Mouse (Mus musculus): ENCODE measurements around the gene Fxyd4. TPM values are rescaled to one million over a fixed set of nuclear protein-coding genes. Genes with fewer than 3 reads are reported as not detected.

Fxyd4 gene
- total RNA-seq, 2 experiments from 2014 or later = not detected

DNA sequence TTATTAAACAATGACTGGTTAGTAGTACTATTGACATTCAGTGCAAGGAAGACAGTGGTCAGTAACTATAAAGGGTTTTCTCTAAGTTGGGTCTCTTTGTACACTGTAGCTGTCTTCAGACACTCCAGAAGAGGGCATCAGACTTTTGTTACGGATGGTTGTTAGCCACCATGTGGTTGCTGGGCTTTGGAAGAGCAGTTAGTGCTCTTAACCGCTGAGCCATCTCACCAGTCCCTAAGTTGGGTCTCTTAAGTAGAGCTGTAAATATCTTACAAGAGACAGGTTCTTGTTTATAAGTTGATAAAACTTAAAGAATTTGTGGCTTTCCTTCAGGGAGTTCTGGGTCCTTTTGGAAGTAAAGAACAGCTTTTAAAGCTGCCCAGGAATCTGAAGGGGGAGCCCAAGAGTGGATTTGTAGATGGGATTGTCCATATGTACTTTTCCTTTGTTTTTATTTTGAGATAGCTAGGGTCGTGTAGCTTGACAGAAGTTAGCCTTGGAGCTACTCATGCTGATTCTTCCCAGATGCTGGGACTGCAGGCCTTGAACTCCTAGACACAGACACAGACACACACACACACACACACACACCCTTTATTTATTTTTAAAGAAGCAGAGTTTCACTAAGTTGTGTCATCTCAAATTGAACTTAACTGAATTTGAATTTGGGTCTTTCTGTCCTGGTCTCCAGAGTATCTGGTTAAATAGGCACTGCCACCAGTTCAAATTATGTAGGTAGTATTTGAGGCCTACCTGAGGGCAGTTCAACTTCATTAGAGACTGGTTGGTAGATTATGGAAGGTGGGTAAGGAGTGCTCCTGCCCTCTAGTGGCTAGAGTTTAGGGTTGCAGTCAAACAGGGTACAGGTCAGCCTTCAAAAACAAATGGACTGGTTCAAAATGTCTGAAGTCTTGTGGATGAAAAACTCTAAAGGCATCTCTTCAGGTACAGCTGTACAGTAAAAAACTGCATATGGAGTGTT lies 16.5 kb downstream of the Fxyd4 start:
- no peak for DNase-seq (ENCODE audit: low spot score)
- intact Hi-C loops (cut with DNase I) = loop anchor here (1.0 to 5.0 kb wide), 3 partner anchors 16 to 79 kb away; partner anchors contain the start of gene Zfp637

DNA sequence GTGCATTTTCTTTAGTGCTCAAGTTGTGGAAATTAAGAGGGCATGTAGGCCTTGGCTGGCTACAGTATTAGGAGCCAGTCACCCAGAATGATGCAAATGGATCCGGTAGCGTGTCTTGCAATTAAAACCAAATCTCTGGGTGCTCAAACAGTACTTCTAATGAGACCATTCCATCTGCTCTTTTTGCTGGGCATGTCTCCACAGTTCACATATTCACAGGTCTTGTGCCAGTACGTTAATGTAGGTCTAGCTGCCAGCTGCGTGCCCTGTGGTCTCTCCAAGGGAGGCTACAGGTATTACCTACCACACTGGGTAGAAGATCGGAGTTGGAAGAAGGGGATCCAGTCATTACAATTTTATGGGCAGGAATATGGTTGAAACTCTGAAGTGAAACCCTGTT lies 19.4 kb downstream of the Fxyd4 start:
- intact Hi-C loops (cut with DNase I) = no loop called here
- no peak for DNase-seq (ENCODE audit: low spot score)

DNA sequence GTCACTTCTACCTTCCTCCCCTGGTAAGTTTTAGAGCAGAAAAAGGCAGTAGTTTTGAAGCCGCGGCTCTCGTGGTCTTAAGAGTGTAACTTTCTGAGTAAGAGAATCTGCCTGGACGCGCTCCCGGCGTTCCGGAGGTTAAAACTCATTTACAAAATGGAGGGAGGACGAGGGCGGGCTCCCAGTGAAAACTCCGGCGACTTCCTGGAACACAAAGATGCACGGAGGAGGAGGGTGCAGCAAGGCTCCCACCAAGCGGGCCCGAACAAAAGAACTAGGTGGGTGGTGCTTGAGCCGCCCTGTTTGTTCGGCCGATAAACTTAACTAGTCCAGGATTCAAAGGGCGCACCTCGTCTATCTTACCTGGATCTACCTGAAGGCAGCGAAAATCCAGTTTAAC lies 19.9 kb downstream of the Fxyd4 start:
- peak; percentile 54 for DNase-seq (ENCODE audit: low spot score)
- intact Hi-C loops (cut with DNase I) = loop anchor here (2.0 kb wide), 1 partner anchor 37 kb away; no protein-coding TSS in a partner anchor

DNA sequence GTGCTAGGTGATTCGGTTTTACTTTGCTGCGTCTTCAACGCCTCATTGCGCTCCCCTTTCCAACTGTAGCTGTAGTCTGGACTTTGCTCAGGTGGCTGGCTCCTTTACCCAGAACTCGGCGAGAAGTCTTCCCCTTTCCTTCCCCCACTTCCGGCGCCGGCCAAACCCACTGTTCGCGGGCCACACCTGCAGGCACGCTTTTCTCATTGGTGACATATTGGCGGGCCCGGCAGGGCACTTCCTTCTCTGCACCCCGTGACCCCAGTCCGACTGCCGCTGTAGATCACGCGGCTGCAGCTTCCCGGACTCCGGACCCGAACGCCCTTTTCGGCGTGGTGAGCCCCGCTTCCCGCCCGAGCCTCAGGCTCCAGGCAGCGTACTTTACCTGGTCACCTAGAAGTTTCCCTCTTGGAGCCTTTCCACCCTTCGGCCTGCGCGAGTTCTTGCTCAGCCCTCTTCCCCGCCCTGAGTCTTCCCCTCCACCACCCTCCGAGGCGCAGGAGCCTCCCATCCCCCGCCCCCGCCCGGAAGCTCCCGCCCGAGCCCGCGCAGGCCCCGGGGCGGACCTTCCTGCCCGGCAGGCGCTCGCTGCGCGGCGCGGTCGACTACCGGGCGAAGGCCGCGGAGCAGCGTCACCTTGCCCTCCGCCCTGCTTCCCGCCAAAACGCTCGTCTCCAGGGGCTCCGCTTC lies 20.6 kb downstream of the Fxyd4 start:
- intact Hi-C loops (cut with DNase I) = loop anchor here (1.0 to 2.0 kb wide), 2 partner anchors 9 to 36 kb away; no protein-coding TSS in a partner anchor
- peak; percentile 77 for DNase-seq (ENCODE audit: low spot score)

DNA sequence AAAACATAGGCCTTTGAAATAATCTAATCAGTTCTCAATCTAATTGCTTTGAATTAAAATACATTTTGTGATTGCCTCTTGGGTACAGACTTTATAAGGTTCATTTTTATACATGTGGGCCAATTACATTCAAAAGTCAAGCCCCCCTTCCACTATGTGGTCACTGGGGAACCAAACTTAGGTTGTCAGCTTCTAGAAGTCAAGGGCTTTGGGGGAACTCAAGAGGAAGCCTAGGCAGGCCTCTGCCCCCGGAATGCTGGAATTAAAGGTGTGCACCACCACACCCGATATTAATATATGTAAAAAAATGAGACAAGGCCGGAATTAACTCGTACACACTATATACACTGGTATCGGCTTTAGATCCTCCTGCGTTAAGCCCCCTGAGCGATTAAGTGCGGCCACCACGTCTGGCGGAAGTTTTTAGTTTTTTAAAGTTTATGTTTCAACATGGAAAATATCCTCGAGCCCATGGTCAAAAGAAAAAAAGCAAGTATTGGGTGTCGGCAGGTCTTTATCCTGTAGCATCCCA lies 21.2 kb downstream of the Fxyd4 start:
- intact Hi-C loops (cut with DNase I) = loop anchor here (1.0 to 2.0 kb wide), 2 partner anchors 8 to 35 kb away; no protein-coding TSS in a partner anchor
- no peak for DNase-seq (ENCODE audit: low spot score)

DNA sequence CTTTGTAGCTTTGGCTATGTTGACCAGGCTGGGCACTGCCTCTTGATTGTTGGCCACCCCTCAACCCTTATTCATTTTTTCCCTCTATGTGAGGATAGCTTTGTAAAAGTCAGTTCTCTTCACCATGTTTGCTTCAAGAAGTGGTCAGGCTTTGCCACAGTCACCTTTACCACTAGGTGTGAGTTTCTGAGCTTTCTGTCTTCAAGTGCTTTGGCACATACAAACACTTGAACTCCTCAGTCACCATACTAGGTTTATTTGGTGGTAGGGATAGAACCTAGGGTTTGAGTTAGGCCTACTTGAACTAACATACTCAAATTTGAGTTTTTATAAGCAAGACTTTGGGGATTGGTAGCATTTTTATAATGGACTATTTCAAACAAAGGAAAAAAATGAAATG lies 23.0 kb downstream of the Fxyd4 start:
- intact Hi-C loops (cut with DNase I) = no loop called here
- DNase-seq (ENCODE audit: low spot score) = no peak

DNA sequence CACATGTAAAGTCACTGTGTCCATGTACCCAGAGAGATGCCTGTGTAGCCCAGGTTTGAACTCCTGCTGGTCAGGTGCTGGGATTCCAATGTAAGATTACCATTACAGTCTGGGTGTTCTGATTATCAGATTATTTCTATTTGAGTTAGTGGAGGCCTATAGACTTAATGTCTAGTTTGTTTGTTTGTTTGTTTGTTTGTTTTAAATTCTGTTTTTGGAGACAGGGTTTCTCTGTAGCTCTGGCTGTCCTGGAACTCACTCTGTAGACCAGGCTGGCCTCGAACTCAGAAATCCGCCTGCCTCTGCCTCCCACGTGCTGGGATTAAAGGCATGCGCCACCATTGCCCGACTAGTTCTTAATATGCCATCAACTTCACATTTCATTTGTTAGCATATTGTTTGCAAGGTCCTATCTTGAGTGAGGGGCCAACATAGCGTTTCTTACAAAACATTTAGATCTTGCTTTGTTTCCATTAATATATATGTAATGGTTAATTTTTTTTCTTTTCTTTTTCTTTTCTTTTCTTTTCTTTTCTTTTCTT lies 27.3 kb downstream of the Fxyd4 start:
- intact Hi-C loops (cut with DNase I) = no loop called here
- no peak for DNase-seq (ENCODE audit: low spot score)

DNA sequence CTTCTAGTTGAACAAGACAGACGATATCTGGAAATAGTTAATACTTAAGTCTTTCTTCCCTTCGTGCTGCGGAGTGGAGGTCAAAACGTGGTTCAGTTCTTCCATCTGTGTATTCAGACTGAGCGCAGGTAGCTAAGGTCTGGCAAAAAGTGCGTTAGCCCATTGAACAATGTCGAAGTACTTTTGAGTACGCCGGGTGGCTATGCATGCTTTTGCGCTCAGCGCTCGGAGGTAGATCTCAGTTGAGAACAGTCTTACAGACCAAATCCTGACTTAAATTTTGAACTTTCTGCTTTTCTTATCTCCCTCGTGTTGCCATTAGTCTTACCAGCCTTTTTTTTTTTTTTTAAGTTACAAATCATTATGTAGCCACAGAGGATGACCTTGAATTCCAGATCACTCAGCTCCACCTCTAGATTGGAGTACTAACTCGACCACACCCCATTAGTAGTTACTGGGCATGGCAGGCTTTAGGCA lies 29.0 kb downstream of the Fxyd4 start:
- intact Hi-C loops (cut with DNase I) = loop anchor here (1.0 kb wide), 1 partner anchor 8 kb away; no protein-coding TSS in a partner anchor
- no peak for DNase-seq (ENCODE audit: low spot score)

DNA sequence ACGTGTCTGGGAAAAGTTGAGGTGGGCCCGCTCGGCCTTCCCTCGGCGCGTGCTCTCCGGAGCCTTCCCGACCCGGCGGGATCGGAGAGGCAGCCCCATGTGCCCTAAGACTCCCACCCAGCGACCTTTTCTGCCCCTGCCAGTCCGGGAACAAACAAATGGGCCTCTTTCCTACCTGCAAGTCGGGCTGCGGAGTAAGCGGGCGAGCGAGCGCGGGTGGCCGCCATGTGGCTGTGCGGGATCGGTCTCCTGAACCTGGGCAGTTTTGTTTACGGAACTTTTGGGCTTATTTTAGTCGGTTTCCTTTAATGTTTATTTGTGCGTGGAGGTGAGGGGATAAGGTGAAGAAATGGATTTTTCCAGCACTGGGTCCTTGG lies 29.5 kb downstream of the Fxyd4 start:
- intact Hi-C loops (cut with DNase I) = loop anchor here (1.0 kb wide), 1 partner anchor 8 kb away; no protein-coding TSS in a partner anchor
- DNase-seq (ENCODE audit: low spot score) = no peak

DNA sequence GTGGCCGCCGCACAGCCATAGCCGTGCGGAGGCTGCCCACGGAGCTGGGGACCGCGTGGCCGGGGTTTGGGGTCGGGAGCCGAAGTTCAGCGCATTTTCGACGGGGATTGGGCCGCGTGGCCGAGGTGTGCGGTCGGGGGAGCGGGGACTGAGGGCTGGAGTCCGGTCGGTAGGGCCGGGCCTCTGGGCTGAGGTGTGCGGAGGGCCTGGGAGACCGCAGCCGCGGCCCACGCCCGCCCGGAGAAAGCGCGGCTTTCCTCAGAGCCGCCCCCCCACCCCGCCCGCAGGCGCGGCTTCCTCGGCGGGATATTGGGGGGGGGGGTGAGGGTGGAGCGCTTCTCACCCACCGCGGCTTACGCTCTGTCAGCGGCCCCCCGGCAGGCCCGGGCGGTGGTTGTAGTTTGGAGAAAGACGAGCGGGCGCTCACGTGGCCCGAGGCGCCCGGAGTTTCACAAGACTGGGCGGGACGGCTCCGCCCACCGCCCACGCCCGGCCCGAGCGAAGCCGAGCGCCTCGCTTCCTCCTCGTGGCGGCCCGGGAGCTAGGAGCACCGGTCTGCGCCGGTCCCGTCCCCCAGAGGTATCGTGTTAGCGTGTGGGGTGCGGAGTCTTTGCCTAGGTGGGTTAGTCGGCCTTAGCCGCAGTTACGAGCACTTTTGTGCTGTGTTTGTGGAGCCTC lies 30.1 kb downstream of the Fxyd4 start:
- peak; percentile 74 for DNase-seq (ENCODE audit: low spot score)
- intact Hi-C loops (cut with DNase I) = no loop called here

DNA sequence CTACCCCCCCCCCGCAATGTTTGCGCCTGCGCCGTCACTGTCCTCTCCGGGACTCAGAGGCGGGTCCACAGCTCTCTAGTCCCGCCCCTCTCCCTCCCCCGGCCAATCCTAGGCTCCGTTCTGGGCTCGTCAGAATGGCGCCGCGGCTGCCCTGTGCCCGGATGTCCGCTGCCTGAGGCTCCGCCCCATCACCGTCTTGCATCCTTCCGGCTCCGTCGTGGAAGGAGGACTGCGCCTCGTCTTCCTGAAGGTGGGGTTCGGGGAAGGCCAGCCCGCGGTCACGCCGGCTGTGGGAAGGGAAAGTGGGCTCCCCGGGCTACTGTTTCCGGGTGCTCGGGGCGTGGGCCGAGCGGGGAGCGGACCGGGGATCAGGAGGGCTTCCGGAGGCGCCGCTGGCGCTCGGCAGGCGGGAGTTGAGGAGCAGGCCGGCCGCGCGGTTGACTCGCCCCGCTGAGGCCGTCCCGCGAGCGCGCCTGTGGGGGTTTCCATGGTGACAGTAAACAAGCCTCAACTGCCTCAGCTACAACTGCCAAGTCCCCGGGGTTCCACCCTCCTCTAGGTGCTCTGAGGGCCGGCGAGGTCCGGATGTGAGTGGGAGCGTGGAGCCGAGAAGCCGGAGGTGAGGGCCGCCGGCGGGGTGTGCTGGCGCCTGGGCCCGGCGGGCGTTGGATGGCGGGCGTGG lies 30.8 kb downstream of the Fxyd4 start:
- DNase-seq (ENCODE audit: low spot score) = peak; percentile 97
- intact Hi-C loops (cut with DNase I) = no loop called here

DNA sequence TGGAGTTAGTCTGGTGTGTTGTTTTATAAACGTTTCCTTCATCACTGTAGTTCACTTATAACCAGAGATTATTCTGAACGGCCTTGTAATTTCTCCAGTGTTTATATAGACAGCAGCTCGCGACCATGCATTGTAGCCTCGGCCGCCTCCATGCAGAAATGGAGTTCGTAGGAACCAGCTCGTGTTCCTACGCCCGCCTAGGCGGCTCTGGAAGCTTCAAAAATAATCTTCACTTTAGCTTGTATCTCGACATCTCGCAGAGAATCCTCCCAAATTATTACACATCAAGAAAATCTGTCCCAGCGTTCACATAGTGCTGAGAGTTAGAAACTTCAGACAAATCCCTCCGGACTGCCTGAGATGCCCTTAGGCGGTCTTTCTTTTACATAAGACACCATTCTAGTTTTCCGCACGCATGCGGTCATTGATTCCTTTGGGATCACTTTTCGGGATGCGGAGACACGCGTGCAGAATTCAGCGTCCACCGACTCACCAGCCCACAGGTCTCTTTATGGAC lies 31.4 kb downstream of the Fxyd4 start:
- intact Hi-C loops (cut with DNase I) = no loop called here
- DNase-seq (ENCODE audit: low spot score) = no peak

DNA sequence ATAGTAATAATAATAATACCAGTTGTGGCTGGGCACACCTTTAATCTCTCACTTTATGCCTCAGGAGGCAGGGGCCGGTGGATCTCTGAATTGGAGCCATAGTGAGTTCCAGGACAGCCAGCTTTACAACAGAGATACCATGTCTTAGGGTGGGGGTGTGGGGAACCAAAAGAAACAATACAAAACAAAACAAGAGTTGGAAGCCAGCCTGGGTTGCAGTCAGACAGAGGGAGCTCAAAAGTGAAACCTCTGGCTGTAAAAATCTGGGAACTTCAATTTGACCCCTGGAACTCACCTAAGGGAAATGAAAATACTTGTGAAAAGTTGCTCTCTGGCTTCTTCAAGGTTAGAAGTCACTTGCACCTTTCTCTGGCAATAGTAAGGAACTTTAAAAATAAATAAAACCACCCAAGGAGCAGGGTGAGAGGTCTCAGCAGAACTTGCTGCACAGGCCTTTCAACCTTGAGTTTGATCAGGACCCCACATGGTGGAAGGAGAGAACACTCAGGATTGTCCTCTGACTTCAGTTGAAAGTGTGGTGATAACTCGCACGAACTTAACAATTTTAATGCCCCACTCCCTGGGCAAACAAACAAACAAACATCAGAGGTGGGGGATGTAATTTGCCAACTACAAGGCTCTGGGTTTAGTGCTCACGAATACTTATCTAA lies 32.1 kb downstream of the Fxyd4 start:
- intact Hi-C loops (cut with DNase I) = loop anchor here (2.0 kb wide), 2 partner anchors 15 to 25 kb away; no protein-coding TSS in a partner anchor
- no peak for DNase-seq (ENCODE audit: low spot score)

DNA sequence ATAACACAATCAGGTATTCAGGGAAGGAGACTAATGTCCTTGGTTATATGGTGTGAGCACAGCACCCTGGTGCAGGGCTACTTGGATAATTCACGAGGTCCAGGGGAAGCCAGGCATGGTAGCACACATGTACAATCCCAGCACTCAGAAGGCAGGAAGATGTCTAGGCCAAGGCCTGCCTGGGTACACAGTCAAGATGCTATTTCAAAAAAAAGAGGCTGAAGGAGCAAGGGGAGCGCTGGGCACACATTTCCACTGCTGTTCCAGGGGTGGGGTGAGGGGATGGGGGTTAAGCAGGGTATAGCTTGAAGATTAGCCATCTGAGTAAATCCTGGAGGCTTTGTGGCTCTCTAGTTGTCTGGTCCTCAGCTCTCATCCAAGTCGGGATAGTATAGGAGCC lies 33.7 kb downstream of the Fxyd4 start:
- DNase-seq (ENCODE audit: low spot score) = no peak
- intact Hi-C loops (cut with DNase I) = loop anchor here (2.0 kb wide), 2 partner anchors 17 to 23 kb away; no protein-coding TSS in a partner anchor

DNA sequence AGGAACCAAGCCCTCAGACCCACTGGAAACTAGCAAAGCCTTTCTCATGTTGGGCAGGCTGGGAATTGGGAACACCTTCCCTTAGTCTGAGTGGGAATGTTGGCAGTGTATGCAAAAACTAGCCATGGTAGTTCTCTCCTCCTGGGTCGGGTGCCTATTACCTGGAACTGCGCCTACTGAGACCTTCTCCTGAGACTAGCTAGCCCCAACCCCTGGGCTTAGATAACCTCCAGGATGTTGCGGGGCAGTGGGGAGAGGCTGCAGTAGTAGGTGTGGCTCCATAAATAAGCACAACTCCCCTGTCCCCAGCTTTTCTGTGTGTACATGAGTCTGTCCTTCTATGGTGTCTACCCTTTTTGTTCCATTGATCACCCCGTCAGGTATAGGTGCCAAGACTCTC lies 34.9 kb downstream of the Fxyd4 start:
- no peak for DNase-seq (ENCODE audit: low spot score)
- intact Hi-C loops (cut with DNase I) = no loop called here

DNA sequence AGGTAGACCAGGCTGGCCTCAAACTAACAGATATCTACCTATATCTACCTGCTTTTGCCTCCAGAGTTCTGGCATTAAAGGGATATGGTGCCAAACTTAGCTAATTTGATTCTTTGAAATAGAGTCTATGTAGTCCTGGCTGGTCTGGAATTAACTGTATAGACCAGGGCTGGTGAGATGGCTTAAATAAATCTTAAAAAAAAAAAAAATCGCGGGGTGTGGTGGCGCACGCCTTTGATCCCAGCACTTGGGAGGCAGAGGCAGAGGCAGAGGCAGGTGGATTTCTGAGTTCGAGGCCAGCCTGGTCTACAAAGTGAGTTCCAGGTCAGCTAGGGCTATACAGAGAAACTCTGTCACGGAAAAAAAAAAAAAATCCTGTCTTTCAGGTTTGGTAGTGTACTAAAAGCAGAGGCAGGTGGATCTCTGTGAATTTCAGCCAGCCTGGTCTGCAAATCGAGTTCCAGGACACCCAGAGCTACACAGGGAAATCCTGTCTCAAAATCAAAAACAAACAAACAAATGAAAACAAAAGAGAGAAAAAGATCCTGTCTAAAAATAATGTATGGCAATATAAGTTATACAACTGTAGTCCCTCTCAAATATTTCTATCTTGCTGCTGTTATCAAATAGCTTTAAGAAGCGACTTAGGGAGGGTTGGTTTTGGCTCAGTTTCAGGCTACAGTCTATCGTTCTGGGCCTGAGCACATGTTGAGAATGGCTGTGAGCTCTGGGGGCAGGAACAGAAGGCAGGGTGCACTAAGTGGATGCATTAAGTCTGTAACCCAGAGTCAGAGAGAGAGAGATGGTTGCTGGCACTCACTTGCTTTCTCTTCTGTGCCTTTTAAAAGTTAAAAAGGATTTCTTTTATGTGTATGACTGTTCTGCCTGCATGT lies 35.7 kb downstream of the Fxyd4 start:
- intact Hi-C loops (cut with DNase I) = no loop called here
- no peak for DNase-seq (ENCODE audit: low spot score)

Data from heart, postnatal 25 days (tissue).